Mouse (Mus musculus): ENCODE results near the gene 4933436I01Rik.

The 4933436I01Rik gene

GRCm38 (mm10) chrX:67921350-67921749, at the start of gene 4933436I01Rik:
TSS of gene 4933436I01Rik (minus strand) at chrX:67921450.
- no peak for DNase-seq (ENCODE audit: low spot score)

DNA sequence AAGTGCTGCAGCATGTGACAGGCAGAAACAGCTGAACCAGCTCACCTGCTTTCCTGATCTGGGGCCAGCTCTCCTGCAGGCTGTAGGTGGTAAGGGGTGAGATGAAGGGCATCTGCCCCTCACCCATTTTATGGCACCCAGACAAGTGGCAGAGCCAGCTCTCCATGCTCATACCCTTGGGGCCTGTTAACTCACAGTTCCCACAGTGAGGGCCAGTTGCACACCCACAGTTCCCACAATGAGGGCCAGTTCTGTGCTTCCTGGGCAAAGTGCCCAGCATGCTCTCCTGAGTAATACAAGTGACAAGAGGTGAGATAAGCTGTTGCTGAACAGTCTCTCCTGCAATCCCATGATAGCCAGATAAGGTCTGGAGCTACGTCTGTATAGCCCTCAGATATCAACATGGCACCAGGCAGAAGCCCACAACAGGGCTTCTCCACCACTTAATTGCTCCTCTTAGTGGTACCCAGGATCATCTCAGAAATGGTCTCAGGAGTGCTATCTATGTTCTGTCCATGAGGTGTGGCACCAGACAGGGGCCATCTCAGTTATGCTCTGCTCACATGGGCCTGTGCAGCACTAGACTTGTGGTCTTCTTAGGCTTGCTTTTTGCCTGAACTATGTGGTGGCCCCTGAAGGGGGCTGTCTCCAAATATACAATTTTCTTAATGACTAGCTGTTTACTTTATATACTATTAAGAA, 3.7 kb upstream of the 4933436I01Rik start:
- peak; percentile 1 for DNase-seq (ENCODE audit: low spot score)

DNA sequence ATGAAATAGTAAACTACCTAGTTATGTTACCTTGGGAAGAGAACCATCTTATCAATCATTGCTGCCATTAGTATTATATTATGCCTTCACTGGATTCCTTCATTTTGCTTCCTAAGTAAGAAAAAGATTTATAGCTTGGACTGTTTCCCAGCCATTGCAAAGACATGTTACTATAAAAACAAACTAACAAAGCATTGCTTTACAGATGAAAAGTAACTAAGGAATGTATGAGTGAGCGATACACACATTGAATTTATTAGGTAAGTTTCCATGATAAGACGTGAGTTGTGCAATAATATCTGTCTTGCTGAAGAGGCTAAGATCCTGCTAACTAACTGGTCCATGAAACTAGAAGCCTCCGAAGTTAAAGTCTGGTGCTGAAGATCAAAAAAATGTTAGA, 37.8 kb downstream of the 4933436I01Rik start:
- DNase-seq (ENCODE audit: low spot score), result no peak

Data from ovary, adult 18-20 months (tissue).